Mouse (Mus musculus) midbrain, embryonic 16.5 days (tissue): ENCODE results near the gene Hyls1. TPM values are rescaled to one million over a fixed set of nuclear protein-coding genes. Genes with fewer than 3 reads are reported as not detected.
A peak's percentile ranks its signal among the peaks of the same experiment; 100 is the strongest.

Experiments used
- ATAC-seq: fragments of 200-750 bp; cut with Nextera tagmentation; 2 replicates; pipeline ENCODE4 v1.8.0; 2017; ENCODE audit warnings: moderate TSS enrichment
- H3K27ac ChIP-seq: fragments of 300-500 bp; sonication (generic); 2 replicates; pipeline ENCODE4 v1.5.1; 2014; ENCODE audit warnings: mild to moderate bottlenecking, low read length, mixed read lengths
- H3K27me3 ChIP-seq: fragments of 300-500 bp; sonication (generic); 2 replicates; pipeline ENCODE4 v1.6.1; 2014; ENCODE audit warnings: low read depth, low read length, mixed read lengths; ENCODE audit not compliant: control insufficient read depth, insufficient read depth
- H3K36me3 ChIP-seq: fragments of 300-500 bp; sonication (generic); 2 replicates; pipeline ENCODE4 v1.6.1; 2014; ENCODE audit warnings: mild to moderate bottlenecking, low read length, moderate library complexity, mixed read lengths; ENCODE audit not compliant: control insufficient read depth, insufficient read depth
- H3K4me1 ChIP-seq: fragments of 300-500 bp; sonication (generic); 2 replicates; pipeline ENCODE4 v1.6.1; 2014; ENCODE audit warnings: mild to moderate bottlenecking, low read length, mixed read lengths; ENCODE audit not compliant: control insufficient read depth, insufficient read depth
- H3K4me2 ChIP-seq: fragments of 300-500 bp; sonication (generic); 2 replicates; pipeline ENCODE4 v1.6.1; 2014; ENCODE audit warnings: mild to moderate bottlenecking, low read length, mixed read lengths
- H3K4me3 ChIP-seq: fragments of 300-500 bp; sonication (generic); 2 replicates; pipeline ENCODE4 v1.5.1; 2014; ENCODE audit warnings: low read depth, mild to moderate bottlenecking, low read length, moderate library complexity, mixed read lengths
- H3K9ac ChIP-seq: fragments of 300-500 bp; sonication (generic); 2 replicates; pipeline ENCODE4 v1.6.1; 2014; ENCODE audit warnings: low read depth, low read length, mixed read lengths
- H3K9me3 ChIP-seq: fragments of 300-500 bp; sonication (generic); replicated peaks from 2 replicates; pipeline ENCODE4 v1.6.1; 2014; ENCODE audit warnings: mild to moderate bottlenecking, low read length, mixed read lengths; ENCODE audit not compliant: control insufficient read depth, poor library complexity, severe bottlenecking
- WGBS: fragments of 180-500 bp; shearing (Covaris S2); extraction: QIAGEN DNeasy Blood & Tissue Kit; methylation state at CpG from one replicate; pipeline ENCODE4 v1.1.7; 2014; 5-methylcytosine and 5-hydroxymethylcytosine counted together
- polyA plus RNA-seq: library from polyadenylated mRNA; unstranded; fragments of >200 nt; fragmentation: Nextera tagmentation; extraction: Ambion mirVana; gene quantifications from 2 replicates; pipeline ENCODE4 v1.2.1, GENCODE M21; 2015

Hyls1 gene
- polyA plus RNA-seq, 1 experiment from 2014 or later, result 16.0 TPM

DNA sequence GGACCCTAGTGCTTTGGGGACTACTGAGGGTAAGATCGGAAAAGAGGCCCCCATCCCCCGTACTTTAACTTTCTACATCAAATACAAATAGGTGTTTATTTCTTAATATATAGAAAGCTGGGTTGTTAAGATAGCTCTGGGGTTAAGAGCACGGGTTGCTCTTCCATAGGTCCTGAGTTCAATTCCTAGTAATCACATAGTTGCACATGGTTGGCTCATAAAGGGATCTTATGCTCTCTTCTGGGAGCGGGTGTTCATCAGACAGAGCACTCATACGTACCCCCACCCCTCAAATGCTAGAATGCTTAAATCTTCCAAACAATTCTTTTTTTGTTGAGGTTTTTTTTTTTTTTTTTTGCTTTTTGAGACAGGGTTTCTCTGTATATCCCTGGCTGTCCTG is 465 bp upstream of the Hyls1 start:
- peaks cover 5% of the 10 kb centered on the region for H3K36me3 ChIP-seq
- ATAC-seq, result peak; percentile 5; the same call in 1 of the 2 replicates
- H3K4me2 ChIP-seq, result peak overlapping the region; percentile 57
- H3K27ac ChIP-seq, result peak overlapping the region; percentile 87; the same call in 1 of the 2 replicates
- WGBS, result 5% methylated on average over 5 of the region's 5 CpGs
- peaks cover 8% of the 10 kb centered on the region for H3K27me3 ChIP-seq
- H3K4me1 ChIP-seq, result peaks cover 12% of the 10 kb centered on the region
- no peaks in the 10 kb centered on the region for H3K9me3 ChIP-seq
- peak overlapping the region; percentile 67 for H3K9ac ChIP-seq
- peak overlapping the region; percentile 68 for H3K4me3 ChIP-seq

DNA sequence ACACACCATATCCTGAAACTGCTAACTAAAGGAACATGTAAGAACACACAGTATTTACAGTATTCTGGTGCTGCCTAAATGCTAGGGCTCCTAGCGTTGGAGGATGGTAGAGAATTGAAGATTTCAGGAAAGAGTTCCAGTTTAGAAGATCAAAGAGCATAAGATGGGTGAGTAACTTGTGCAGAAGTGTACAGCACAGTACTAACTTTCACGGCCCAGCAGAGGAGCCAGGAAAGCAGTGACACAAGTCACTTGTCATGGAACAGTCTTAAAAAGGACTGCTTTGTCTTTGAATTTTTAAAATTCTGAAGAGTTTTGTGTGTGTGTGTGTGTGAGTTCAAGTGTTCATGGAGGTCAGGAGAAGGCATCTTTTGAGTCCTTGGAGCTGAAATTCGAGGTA is 2.2 kb downstream of the Hyls1 start:
- H3K4me1 ChIP-seq, result peaks cover 9% of the 10 kb centered on the region
- no peak overlapping the region for H3K27ac ChIP-seq
- no peak for ATAC-seq
- no peak overlapping the region for H3K9ac ChIP-seq
- H3K36me3 ChIP-seq, result peaks cover 12% of the 10 kb centered on the region
- no peaks in the 10 kb centered on the region for H3K9me3 ChIP-seq
- no peak overlapping the region for H3K4me3 ChIP-seq
- H3K4me2 ChIP-seq, result no peak overlapping the region
- 87% methylated on average over 3 of the region's 3 CpGs for whole genome bisulfite sequencing
- H3K27me3 ChIP-seq, result no peaks in the 10 kb centered on the region

- Histone ChIP-seq H3K4me3 (no peak overlapping the region), H3K27me3 (no peaks in the 10 kb centered on the region), H3K4me2 (no peak overlapping the region), H3K9me3 (no peaks in the 10 kb centered on the region), H3K4me1 (peaks cover 15% of the 10 kb centered on the region), H3K9ac (no peak overlapping the region), H3K36me3 (peaks cover 19% of the 10 kb centered on the region), H3K27ac (no peak overlapping the region)
- 97% methylated on average over 5 of the region's 5 CpGs for WGBS
- ATAC-seq, result no peak
Measured at GRCm38 (mm10) chr9:35564536-35565240, 5.5 kb downstream of the Hyls1 start.

GRCm38 (mm10) chr9:35561583-35561982 is 8.6 kb downstream of the Hyls1 start:
- ATAC-seq, result no peak
- H3K9ac ChIP-seq, result no peak overlapping the region
- H3K27ac ChIP-seq, result no peak overlapping the region
- no peak overlapping the region for H3K4me2 ChIP-seq
- H3K4me3 ChIP-seq, result no peak overlapping the region
- H3K9me3 ChIP-seq, result no peaks in the 10 kb centered on the region
- peaks cover 16% of the 10 kb centered on the region for H3K4me1 ChIP-seq
- H3K36me3 ChIP-seq, result peaks cover 16% of the 10 kb centered on the region
- no peaks in the 10 kb centered on the region for H3K27me3 ChIP-seq
- 92% methylated on average over 6 of the region's 6 CpGs for WGBS

DNA sequence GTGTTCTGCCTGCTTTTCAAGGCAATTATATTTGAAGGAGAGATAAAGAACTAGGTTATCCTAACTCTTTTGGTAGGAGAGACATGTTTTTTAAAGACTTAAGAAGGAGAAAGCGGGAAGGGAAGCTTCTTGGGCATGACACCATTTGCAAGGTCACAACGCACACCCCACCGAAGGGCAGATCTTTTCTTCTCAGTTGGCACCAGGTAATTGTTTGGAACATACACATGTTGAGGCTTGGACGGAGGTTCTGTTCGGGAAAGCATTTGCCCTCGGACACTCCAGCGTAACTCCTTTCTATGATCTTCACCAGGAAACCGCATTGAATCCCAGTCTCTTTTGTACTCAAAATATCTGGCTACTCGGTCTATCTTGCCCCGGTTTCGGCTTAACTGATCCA is 9.1 kb downstream of the Hyls1 start:
- no peak overlapping the region for H3K4me2 ChIP-seq

GRCm38 (mm10) chr9:35559009-35559890 is 10.9 kb downstream of the Hyls1 start:
- H3K9me3 ChIP-seq, result no peaks in the 10 kb centered on the region
- H3K9ac ChIP-seq, result peak overlapping the region; percentile 73
- H3K27me3 ChIP-seq, result no peaks in the 10 kb centered on the region
- H3K4me3 ChIP-seq, result peak overlapping the region; percentile 73
- H3K27ac ChIP-seq, result peak overlapping the region; percentile 90
- peaks cover 7% of the 10 kb centered on the region for H3K36me3 ChIP-seq
- peak; percentile 92 for ATAC-seq
- WGBS, result 2% methylated on average over 31 of the region's 31 CpGs
- peaks cover 16% of the 10 kb centered on the region for H3K4me1 ChIP-seq
- peak overlapping the region; percentile 92 for H3K4me2 ChIP-seq

More for the DNA sequence above, 9.1 kb downstream of the Hyls1 start:
- H3K4me1 ChIP-seq, result peaks cover 16% of the 10 kb centered on the region
- H3K9me3 ChIP-seq, result no peaks in the 10 kb centered on the region
- 97% methylated on average over 11 of the region's 11 CpGs for WGBS
- peaks cover 14% of the 10 kb centered on the region for H3K36me3 ChIP-seq
- H3K27me3 ChIP-seq, result no peaks in the 10 kb centered on the region
- H3K9ac ChIP-seq, result no peak overlapping the region
- no peak for ATAC-seq
- H3K27ac ChIP-seq, result no peak overlapping the region
- H3K4me3 ChIP-seq, result no peak overlapping the region

DNA sequence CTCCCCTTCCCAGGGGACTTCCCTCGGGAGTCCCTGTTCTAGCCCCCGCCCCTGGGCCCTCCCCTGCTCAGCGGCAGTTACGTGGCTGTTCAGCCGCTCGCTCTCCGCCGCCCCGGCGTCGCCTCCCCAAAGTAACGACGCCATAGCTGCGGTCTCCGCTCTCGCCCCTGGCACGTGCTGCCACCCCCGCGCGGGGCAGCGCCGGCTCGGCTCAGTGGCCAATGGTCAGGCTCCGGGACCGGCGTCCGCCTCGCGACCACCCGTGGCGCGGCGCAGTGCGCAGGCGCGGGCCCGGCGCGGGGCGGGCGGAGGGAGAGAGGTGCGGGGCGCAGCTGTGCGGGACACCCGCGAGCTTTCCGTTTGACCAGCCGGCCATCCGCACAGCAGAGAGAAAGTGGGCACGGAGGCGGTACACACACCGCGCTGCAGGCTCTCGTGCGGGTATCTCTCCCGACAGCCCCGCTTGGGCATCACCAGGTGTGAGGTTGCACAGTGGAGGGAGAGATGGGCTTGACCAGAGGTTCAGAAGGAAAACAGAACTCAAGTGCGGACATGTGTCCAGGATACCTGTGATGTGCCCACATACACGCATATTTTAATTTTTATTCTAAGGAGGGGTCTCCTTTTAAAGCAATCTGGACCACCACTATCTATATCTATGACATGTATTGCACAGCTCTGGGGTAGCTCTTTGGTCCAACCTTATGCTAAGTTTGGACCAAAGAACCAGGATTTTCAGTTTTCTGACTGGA is 11.8 kb downstream of the Hyls1 start, which contains the start of the genes Ddx25 and Pus3:
Gene Ddx25 (minus strand): TSS at position 272 of the 752 bp plus-strand sequence.
Gene Pus3 (plus strand): TSS at position 339 of the 752 bp plus-strand sequence.
- peak; percentile 87 for ATAC-seq
- under 1% methylated on average over 39 of the region's 59 CpGs for WGBS

GRCm38 (mm10) chr9:35556494-35557102 is 13.6 kb downstream of the Hyls1 start:
- Histone ChIP-seq H3K9me3 (no peaks in the 10 kb centered on the region), H3K27ac (no peak overlapping the region), H3K4me1 (peaks cover 16% of the 10 kb centered on the region), H3K4me3 (no peak overlapping the region), H3K27me3 (no peaks in the 10 kb centered on the region), H3K9ac (no peak overlapping the region), H3K36me3 (peaks cover 4% of the 10 kb centered on the region), H3K4me2 (peak overlapping the region; percentile 92)
- no peak for ATAC-seq
- WGBS, result 71% methylated on average over 12 of the region's 12 CpGs

More for the DNA sequence above, 11.8 kb downstream of the Hyls1 start, which contains the start of the genes Ddx25 and Pus3:
- Histone ChIP-seq H3K9ac (peak within 1 kb of the TSS; percentile 73), H3K4me1 (peaks cover 16% of the 10 kb centered on the region), H3K27me3 (no peaks in the 10 kb centered on the region), H3K4me3 (peak within 1 kb of the TSS; percentile 73), H3K36me3 (peaks cover 7% of the 10 kb centered on the region), H3K4me2 (peak within 1 kb of the TSS; percentile 92), H3K9me3 (no peaks in the 10 kb centered on the region), H3K27ac (peak within 1 kb of the TSS; percentile 90)
